Mouse (Mus musculus) lung, embryonic 14.5 days (tissue): Measurements from ENCODE around the gene Eif4g3. TPM values are rescaled to one million over a fixed set of nuclear protein-coding genes. Genes with fewer than 3 reads are reported as not detected.
"Not testable (repeated sequence)": the region's sequence is repeated elsewhere in the genome, so short reads cannot be mapped to it uniquely, and the experiment has no call there.

Source experiments
- ATAC-seq: fragments of 200-750 bp; cut with Nextera tagmentation; 2 replicates; pipeline ENCODE4 v1.8.0; 2017; ENCODE audit warnings: mild to moderate bottlenecking, moderate TSS enrichment, moderate library complexity; ENCODE audit not compliant: insufficient read depth
- DNase-seq: peaks from one replicate; pipeline ENCODE4 v3.0.0-alpha.2; 2015
- H3K27ac ChIP-seq: fragments of 300-500 bp; sonication (generic); 2 replicates; pipeline ENCODE4 v1.5.1; 2014; ENCODE audit warnings: low read depth, mild to moderate bottlenecking, moderate library complexity
- H3K27me3 ChIP-seq: fragments of 300-500 bp; sonication (generic); 2 replicates; pipeline ENCODE4 v1.6.1; 2014; ENCODE audit warnings: low read length, control low read depth; ENCODE audit not compliant: insufficient read depth
- H3K36me3 ChIP-seq: fragments of 300-500 bp; sonication (generic); 2 replicates; pipeline ENCODE4 v1.6.1; 2014; ENCODE audit warnings: control low read depth; ENCODE audit not compliant: insufficient read depth
- H3K4me1 ChIP-seq: fragments of 300-500 bp; sonication (generic); 2 replicates; pipeline ENCODE4 v1.6.1; 2014; ENCODE audit warnings: antibody characterized with exemption, control low read depth; ENCODE audit not compliant: insufficient read depth
- H3K4me2 ChIP-seq: fragments of 300-500 bp; sonication (generic); 2 replicates; pipeline ENCODE4 v1.6.1; 2014; ENCODE audit warnings: mild to moderate bottlenecking
- H3K4me3 ChIP-seq: fragments of 300-500 bp; sonication (generic); 2 replicates; pipeline ENCODE4 v1.5.1; 2014; ENCODE audit warnings: low read depth, low read length
- H3K9ac ChIP-seq: fragments of 300-500 bp; sonication (generic); 2 replicates; pipeline ENCODE4 v1.6.1; 2014
- H3K9me3 ChIP-seq: fragments of 300-500 bp; sonication (generic); 2 replicates; pipeline ENCODE4 v1.6.1; 2016; ENCODE audit warnings: low read depth, low read length, control low read depth
- CTCF ChIP-seq: IDR thresholded peaks from 2 replicates; pipeline ENCODE4 v1.5.1; 2016; ENCODE audit warnings: antibody characterized with exemption, low read depth
- WGBS: fragments of 180-500 bp; shearing (Covaris S2); extraction: QIAGEN DNeasy Blood & Tissue Kit; methylation state at CpG from one replicate; pipeline ENCODE4 v1.1.7; 2014; 5-methylcytosine and 5-hydroxymethylcytosine counted together
- polyA plus RNA-seq: library from polyadenylated mRNA; unstranded; fragments of >200 nt; fragmentation: Nextera tagmentation; extraction: Ambion mirVana; gene quantifications from 2 replicates; pipeline ENCODE4 v1.2.1, GENCODE M21; 2014

The Eif4g3 gene
- polyA plus RNA-seq, 1 experiment from 2014 or later: 42.9 TPM

- no peak overlapping the region for H3K9ac ChIP-seq
- TF ChIP-seq CTCF: peak; percentile 99
- no peaks in the 10 kb centered on the region for H3K27me3 ChIP-seq
- ATAC-seq (peak; percentile 48; the same call in 1 of the 2 replicates), DNase-seq (peak; percentile 95)
- H3K4me3 ChIP-seq: no peak overlapping the region
- H3K9me3 ChIP-seq: no peaks in the 10 kb centered on the region
- no peaks in the 10 kb centered on the region for H3K4me1 ChIP-seq
- no peaks in the 10 kb centered on the region for H3K36me3 ChIP-seq
- 8% methylated on average over 9 of the region's 9 CpGs for WGBS
- no peak overlapping the region for H3K27ac ChIP-seq
- no peak overlapping the region for H3K4me2 ChIP-seq
These were observed 24.6 kb upstream of the Eif4g3 start for GRCm38 (mm10) chr4:137968203-137968602.

- not testable (repeated sequence) for H3K27me3 ChIP-seq, H3K9me3 ChIP-seq, H3K36me3 ChIP-seq, H3K4me2 ChIP-seq, H3K9ac ChIP-seq, DNase-seq, H3K4me1 ChIP-seq, H3K4me3 ChIP-seq, H3K27ac ChIP-seq
- ATAC-seq: peak; percentile 53; the same call in 1 of the 2 replicates
- WGBS: no CpG with 5 or more reads among the region's 11 CpGs
These were observed 22.1 kb upstream of the Eif4g3 start for GRCm38 (mm10) chr4:137970623-137971199.

- H3K9ac ChIP-seq, H3K27me3 ChIP-seq, H3K4me1 ChIP-seq, H3K4me2 ChIP-seq, DNase-seq, H3K9me3 ChIP-seq, H3K36me3 ChIP-seq, H3K27ac ChIP-seq, H3K4me3 ChIP-seq: not testable (repeated sequence)
- ATAC-seq: peak; percentile 45
- WGBS: no CpG with 5 or more reads among the region's 11 CpGs
These were observed 17.9 kb upstream of the Eif4g3 start for GRCm38 (mm10) chr4:137974856-137975432.

- no CpG with 5 or more reads among the region's 11 CpGs for WGBS
- H3K4me2 ChIP-seq, H3K27ac ChIP-seq, H3K9ac ChIP-seq, H3K27me3 ChIP-seq, H3K36me3 ChIP-seq, H3K4me3 ChIP-seq, H3K9me3 ChIP-seq, DNase-seq, H3K4me1 ChIP-seq: not testable (repeated sequence)
- ATAC-seq: peak; percentile 66
These were observed 13.7 kb upstream of the Eif4g3 start for GRCm38 (mm10) chr4:137979066-137979644.

GRCm38 (mm10) chr4:137982869-137983268 is 10.0 kb upstream of the Eif4g3 start:
- ATAC-seq (no peak), DNase-seq (no peak)
- Histone ChIP-seq H3K27ac (no peak overlapping the region), H3K36me3 (no peaks in the 10 kb centered on the region), H3K4me1 (no peaks in the 10 kb centered on the region), H3K9ac (no peak overlapping the region), H3K9me3 (no peaks in the 10 kb centered on the region), H3K4me3 (no peak overlapping the region), H3K4me2 (no peak overlapping the region), H3K27me3 (no peaks in the 10 kb centered on the region)
- 63% methylated on average over 1 of the region's 1 CpGs for WGBS
- TF ChIP-seq CTCF: no peak

- TF ChIP-seq CTCF: no peak
- Histone ChIP-seq H3K4me2 (no peak overlapping the region), H3K4me1 (no peaks in the 10 kb centered on the region), H3K4me3 (no peak overlapping the region), H3K27me3 (no peaks in the 10 kb centered on the region), H3K9ac (no peak overlapping the region), H3K9me3 (no peaks in the 10 kb centered on the region), H3K27ac (no peak overlapping the region), H3K36me3 (no peaks in the 10 kb centered on the region)
- DNase-seq (peak; percentile 65), ATAC-seq (no peak)
- WGBS: 23% methylated on average over 10 of the region's 10 CpGs
These were observed 8.6 kb upstream of the Eif4g3 start for GRCm38 (mm10) chr4:137984212-137984611.

- no peaks in the 10 kb centered on the region for H3K27me3 ChIP-seq
- H3K27ac ChIP-seq: no peak overlapping the region
- no peak overlapping the region for H3K9ac ChIP-seq
- no peak overlapping the region for H3K4me2 ChIP-seq
- H3K36me3 ChIP-seq: no peaks in the 10 kb centered on the region
- no peak for TF ChIP-seq CTCF
- no peaks in the 10 kb centered on the region for H3K9me3 ChIP-seq
- WGBS: 55% methylated on average over 5 of the region's 5 CpGs
- ATAC-seq: no peak
- H3K4me1 ChIP-seq: no peaks in the 10 kb centered on the region
- no peak overlapping the region for H3K4me3 ChIP-seq
- DNase-seq: no peak
These were observed 8.1 kb upstream of the Eif4g3 start for GRCm38 (mm10) chr4:137984746-137985145.
